Mouse (Mus musculus) G1E (cell line): ENCODE measurements around the gene Mlh1. TPM values are rescaled to one million over a fixed set of nuclear protein-coding genes. Genes with fewer than 3 reads are reported as not detected.

Experiments
- ATAC-seq: 2 replicates; pipeline ENCODE4 v1.8.0; 2016; ENCODE audit warnings: mild to moderate bottlenecking; ENCODE audit not compliant: insufficient number of reproducible peaks, poor library complexity, low FRiP score, severe bottlenecking; ENCODE audit errors: extremely low read depth
- DNase-seq: peaks from one replicate; pipeline ENCODE4 v3.0.0; 2012; ENCODE audit warnings: low spot score
- H3K27me3 ChIP-seq: 2 replicates; pipeline ENCODE4 v1.6.1; 2012; ENCODE audit warnings: mild to moderate bottlenecking, low read length, inconsistent platforms; ENCODE audit not compliant: insufficient read depth
- H3K36me3 ChIP-seq: replicated peaks from 2 replicates; pipeline ENCODE3; 2012; ENCODE audit warnings: mild to moderate bottlenecking, inconsistent platforms
- H3K4me1 ChIP-seq: 2 replicates; pipeline ENCODE4 v1.6.1; 2012; ENCODE audit warnings: low read depth, low read length, inconsistent platforms, mixed read lengths; ENCODE audit not compliant: insufficient read depth
- H3K4me3 ChIP-seq: 2 replicates; pipeline ENCODE4 v1.5.1; 2012; ENCODE audit warnings: low read depth, mild to moderate bottlenecking, inconsistent platforms, low read length, moderate library complexity, mixed read lengths
- H3K9me3 ChIP-seq: replicated peaks from 2 replicates; pipeline ENCODE4 v1.6.1; 2012; ENCODE audit warnings: inconsistent platforms
- CTCF ChIP-seq: IDR thresholded peaks from 2 replicates; pipeline ENCODE4 v1.5.1; 2012; ENCODE audit warnings: low read depth, low read length, inconsistent platforms, mixed read lengths
- GATA1 ChIP-seq: IDR thresholded peaks from 2 replicates; pipeline ENCODE4 v1.6.1; 2012; ENCODE audit warnings: borderline replicate concordance, low read length, inconsistent platforms, mixed read lengths
- GATA2 ChIP-seq: IDR thresholded peaks from 2 replicates; pipeline ENCODE4 v1.6.1; 2012; ENCODE audit warnings: low read depth, low read length, inconsistent platforms, borderline replicate concordance
- POLR2AphosphoS5 ChIP-seq: IDR thresholded peaks from 2 replicates; pipeline ENCODE4 v1.6.1; 2012; ENCODE audit warnings: low read depth, low read length, inconsistent platforms; ENCODE audit not compliant: insufficient replicate concordance
- TAL1 ChIP-seq: conservative IDR thresholded peaks from 2 replicates; pipeline ENCODE4 v1.6.1; 2012; ENCODE audit warnings: low read depth, low read length, inconsistent platforms, mixed read lengths
- polyA plus RNA-seq: library from polyadenylated mRNA; stranded (reverse); fragments of >175 nt; gene quantifications from 2 replicates; pipeline ENCODE4 v1.2.3, GENCODE M21; 2012
- total RNA-seq, 2 experiments: library from RNA; stranded (forward) in 1 of 2; stranded (reverse) in 1 of 2; fragments of 200-1000 nt in 1 of 2; fragments of >200 nt in 1 of 2; fragmentation: Nextera tagmentation in 1 of 2; gene quantifications; 2 replicates each; pipeline ENCODE4 v1.2.3; 2014 to 2017

Gene Mlh1
- total and polyA plus RNA-seq, 3 experiments, result 5.3 to 55.2 (median 32.3) TPM

- Histone ChIP-seq H3K36me3 (peaks cover 91% of the 10 kb centered on the region), H3K27me3 (no peaks in the 10 kb centered on the region), H3K4me3 (no peak overlapping the region), H3K9me3 (no peaks in the 10 kb centered on the region), H3K4me1 (no peaks in the 10 kb centered on the region)
- TF ChIP-seq CTCF (no peak), GATA2 (no peak), GATA1 (no peak), TAL1 (no peak), POLR2AphosphoS5 (no peak)
- DNase-seq (no peak), ATAC-seq (no peak)
Measured at GRCm38 (mm10) chr9:111237726-111238125, 33.9 kb downstream of the Mlh1 start.

DNA sequence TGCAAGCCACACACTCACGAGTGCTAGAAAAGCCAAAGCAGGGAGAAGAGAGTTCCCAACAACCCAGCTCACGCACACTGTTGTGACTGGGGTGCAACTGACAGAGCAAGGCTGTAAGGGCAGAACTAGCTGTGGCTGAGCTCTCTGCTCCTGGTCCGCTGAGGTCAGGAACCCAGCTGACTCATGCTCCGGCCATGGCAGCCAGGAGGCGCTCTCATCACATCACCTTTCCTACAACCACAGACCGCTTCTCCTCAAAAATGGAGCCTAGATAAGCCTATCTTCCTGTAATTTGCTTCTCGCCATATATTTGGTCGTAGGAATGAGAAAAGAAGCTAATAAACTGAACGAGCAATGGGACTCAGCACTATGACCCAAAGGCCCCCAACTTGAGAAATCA is 36.9 kb downstream of the Mlh1 start:
- TF ChIP-seq GATA1, result no peak
- TF ChIP-seq POLR2AphosphoS5, result no peak
- TF ChIP-seq CTCF, result no peak
- no peak for TF ChIP-seq GATA2
- TF ChIP-seq TAL1, result no peak
- Histone ChIP-seq H3K36me3 (peaks cover 90% of the 10 kb centered on the region), H3K4me1 (no peaks in the 10 kb centered on the region), H3K4me3 (no peak overlapping the region), H3K27me3 (no peaks in the 10 kb centered on the region), H3K9me3 (no peaks in the 10 kb centered on the region)
- ATAC-seq (no peak), DNase-seq (no peak)

- no peak for DNase-seq
- no peak for TF ChIP-seq TAL1
- no peak for TF ChIP-seq CTCF
- TF ChIP-seq POLR2AphosphoS5, result no peak
- TF ChIP-seq GATA1, result no peak
- TF ChIP-seq GATA2, result no peak
Measured at GRCm38 (mm10) chr9:111228446-111228845, 43.1 kb downstream of the Mlh1 start.

DNA sequence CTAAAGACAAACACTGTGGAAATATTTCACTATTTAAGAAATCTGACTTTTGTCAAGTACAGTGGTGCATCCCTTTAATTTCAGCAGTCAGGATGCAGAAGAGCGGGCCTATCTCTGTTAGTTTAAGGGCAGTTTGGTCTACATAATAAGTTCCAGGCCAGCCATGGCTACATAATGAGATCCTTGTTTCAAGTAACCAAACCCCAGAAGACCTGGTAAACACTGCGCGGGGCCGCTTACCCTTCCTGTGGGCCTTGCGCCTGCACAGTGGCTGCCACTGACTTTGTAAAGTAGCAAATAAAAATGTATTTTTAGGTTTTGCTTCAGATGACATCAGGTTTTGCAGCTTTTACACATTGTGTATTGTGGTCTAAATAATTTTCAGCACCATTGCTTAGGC is 48.2 kb downstream of the Mlh1 start:
- Histone ChIP-seq H3K9me3 (no peaks in the 10 kb centered on the region), H3K4me3 (no peak overlapping the region), H3K27me3 (no peaks in the 10 kb centered on the region), H3K4me1 (no peaks in the 10 kb centered on the region), H3K36me3 (peaks cover 83% of the 10 kb centered on the region)
- TF ChIP-seq CTCF, result no peak
- TF ChIP-seq TAL1, result no peak
- no peak for TF ChIP-seq POLR2AphosphoS5
- no peak for TF ChIP-seq GATA2
- TF ChIP-seq GATA1, result no peak
- DNase-seq, result no peak
- no peak for ATAC-seq

More at GRCm38 (mm10) chr9:111228446-111228845, 43.1 kb downstream of the Mlh1 start:
- no peaks in the 10 kb centered on the region for H3K9me3 ChIP-seq
- no peaks in the 10 kb centered on the region for H3K4me1 ChIP-seq
- H3K4me3 ChIP-seq, result no peak overlapping the region
- H3K27me3 ChIP-seq, result no peaks in the 10 kb centered on the region
- ATAC-seq, result no peak
- peaks cover 87% of the 10 kb centered on the region for H3K36me3 ChIP-seq

GRCm38 (mm10) chr9:111221580-111221979 is 50.0 kb downstream of the Mlh1 start:
- TF ChIP-seq GATA2, result no peak
- no peak for TF ChIP-seq POLR2AphosphoS5
- no peak for TF ChIP-seq TAL1
- TF ChIP-seq CTCF, result no peak
- no peak for TF ChIP-seq GATA1
- no peak for ATAC-seq
- peaks cover 72% of the 10 kb centered on the region for H3K36me3 ChIP-seq

GRCm38 (mm10) chr9:111220551-111221080 is 51.0 kb downstream of the Mlh1 start:
- DNase-seq (no peak), ATAC-seq (no peak)
- Histone ChIP-seq H3K36me3 (peaks cover 70% of the 10 kb centered on the region), H3K4me3 (no peak overlapping the region), H3K27me3 (no peaks in the 10 kb centered on the region), H3K9me3 (no peaks in the 10 kb centered on the region), H3K4me1 (no peaks in the 10 kb centered on the region)
- TF ChIP-seq TAL1 (no peak), GATA2 (no peak), POLR2AphosphoS5 (no peak), GATA1 (no peak), CTCF (no peak)

More at GRCm38 (mm10) chr9:111221580-111221979, 50.0 kb downstream of the Mlh1 start:
- DNase-seq, result no peak
- Histone ChIP-seq H3K4me3 (no peak overlapping the region), H3K27me3 (no peaks in the 10 kb centered on the region), H3K9me3 (no peaks in the 10 kb centered on the region), H3K4me1 (no peaks in the 10 kb centered on the region)

GRCm38 (mm10) chr9:111216424-111216823 is 55.2 kb downstream of the Mlh1 start:
- Histone ChIP-seq H3K27me3 (no peaks in the 10 kb centered on the region), H3K4me1 (peaks cover 4% of the 10 kb centered on the region; the same call in 1 of the 2 replicates), H3K9me3 (no peaks in the 10 kb centered on the region), H3K36me3 (peaks cover 66% of the 10 kb centered on the region), H3K4me3 (no peak overlapping the region)
- DNase-seq, result no peak
- TF ChIP-seq GATA1 (no peak), POLR2AphosphoS5 (no peak), TAL1 (no peak), CTCF (no peak), GATA2 (no peak)
- ATAC-seq, result no peak
